Mouse (Mus musculus) kidney, postnatal 0 days (tissue): Measurements from ENCODE around the gene Rps6kc1. TPM values are rescaled to one million over a fixed set of nuclear protein-coding genes. Genes with fewer than 3 reads are reported as not detected.

ENCODE experiments used
- ATAC-seq: fragments of 200-750 bp; cut with Nextera tagmentation; replicated peaks from 2 replicates; pipeline ENCODE4 v1.8.0; 2017; ENCODE audit warnings: low read depth, moderate number of reproducible peaks, moderate TSS enrichment, moderate library complexity; ENCODE audit not compliant: low FRiP score
- DNase-seq: peaks from one replicate; pipeline ENCODE4 v3.0.0-alpha.2; 2016; ENCODE audit warnings: low spot score
- H3K27ac ChIP-seq: fragments of 300-500 bp; sonication (generic); 2 replicates; pipeline ENCODE4 v1.5.1; 2014; ENCODE audit warnings: mild to moderate bottlenecking
- H3K27me3 ChIP-seq: fragments of 300-500 bp; sonication (generic); 2 replicates; pipeline ENCODE4 v1.6.1; 2014; ENCODE audit warnings: low read length, mixed read lengths; ENCODE audit not compliant: insufficient read depth
- H3K36me3 ChIP-seq: fragments of 300-500 bp; sonication (generic); 2 replicates; pipeline ENCODE4 v1.6.1; 2014; ENCODE audit warnings: low read length, mixed read lengths; ENCODE audit not compliant: insufficient read depth
- H3K4me1 ChIP-seq: fragments of 300-500 bp; sonication (generic); replicated peaks from 2 replicates; pipeline ENCODE4 v1.6.1; 2014; ENCODE audit warnings: antibody characterized with exemption, low read length, mixed read lengths; ENCODE audit not compliant: insufficient read depth
- H3K4me2 ChIP-seq: fragments of 300-500 bp; sonication (generic); 2 replicates; pipeline ENCODE4 v1.6.1; 2014; ENCODE audit warnings: mild to moderate bottlenecking, low read length, moderate library complexity, mixed read lengths
- H3K4me3 ChIP-seq: fragments of 300-500 bp; sonication (generic); replicated peaks from 2 replicates; pipeline ENCODE4 v1.5.1; 2014; ENCODE audit warnings: low read depth, low read length
- H3K9ac ChIP-seq: fragments of 300-500 bp; sonication (generic); 2 replicates; pipeline ENCODE4 v1.6.1; 2014; ENCODE audit warnings: low read depth, low read length
- H3K9me3 ChIP-seq: fragments of 300-500 bp; sonication (generic); replicated peaks from 2 replicates; pipeline ENCODE4 v1.6.1; 2016; ENCODE audit warnings: low read length, inconsistent platforms, mixed read lengths
- CTCF ChIP-seq: IDR thresholded peaks from 2 replicates; pipeline ENCODE4 v1.5.1; 2016; ENCODE audit warnings: antibody characterized with exemption, low read depth, mild to moderate bottlenecking, moderate library complexity
- WGBS: fragments of 180-500 bp; shearing (Covaris S2); extraction: QIAGEN DNeasy Blood & Tissue Kit; methylation state at CpG from one replicate; pipeline ENCODE4 v1.1.7; 2014; 5-methylcytosine and 5-hydroxymethylcytosine counted together
- polyA plus RNA-seq: library from polyadenylated mRNA; unstranded; fragments of >200 nt; fragmentation: Nextera tagmentation; extraction: Ambion mirVana; gene quantifications from 2 replicates; pipeline ENCODE4 v1.2.1, GENCODE M21; 2015

Rps6kc1 gene
- polyA plus RNA-seq, 1 experiment from 2014 or later: 10.2 TPM

- ATAC-seq: no peak
- no peaks in the 10 kb centered on the region for H3K36me3 ChIP-seq
- TF ChIP-seq CTCF: no peak
- DNase-seq: no peak
- 76% methylated on average over 1 of the region's 1 CpGs for WGBS
- H3K27ac ChIP-seq: no peak overlapping the region
- H3K4me3 ChIP-seq: no peak overlapping the region
- H3K9ac ChIP-seq: no peak overlapping the region
- no peaks in the 10 kb centered on the region for H3K27me3 ChIP-seq
- H3K4me1 ChIP-seq: peaks cover 8% of the 10 kb centered on the region; the same call in 1 of the 2 replicates
- no peak overlapping the region for H3K4me2 ChIP-seq
- H3K9me3 ChIP-seq: no peaks in the 10 kb centered on the region
These were observed 143.3 kb downstream of the Rps6kc1 start for GRCm38 (mm10) chr1:190768307-190768706.

DNA sequence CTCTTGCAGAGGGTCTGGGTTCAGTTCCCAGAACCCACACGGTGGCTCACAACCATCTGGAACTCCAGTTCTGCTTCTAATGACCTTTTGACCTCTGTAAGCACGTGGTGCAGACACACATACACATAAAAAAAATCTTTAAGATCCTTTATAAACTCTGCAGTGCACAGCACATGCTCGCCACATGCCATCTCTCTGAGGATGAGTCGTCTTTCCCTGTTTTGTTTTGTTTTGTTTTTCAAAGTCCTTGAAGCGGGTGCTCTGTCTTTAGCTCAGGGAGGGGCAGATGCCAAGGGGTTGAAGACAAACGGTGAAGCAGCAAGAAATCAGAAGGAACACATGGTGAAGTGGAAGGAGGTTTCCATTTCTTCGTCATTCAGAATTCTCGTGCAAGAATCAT lies 143.9 kb downstream of the Rps6kc1 start:
- Histone ChIP-seq H3K27ac (no peak overlapping the region), H3K4me2 (no peak overlapping the region), H3K9ac (no peak overlapping the region), H3K36me3 (no peaks in the 10 kb centered on the region), H3K4me1 (peaks cover 8% of the 10 kb centered on the region; the same call in 1 of the 2 replicates), H3K27me3 (no peaks in the 10 kb centered on the region), H3K4me3 (no peak overlapping the region), H3K9me3 (no peaks in the 10 kb centered on the region)
- no peak for DNase-seq
- no peak for ATAC-seq
- TF ChIP-seq CTCF: no peak
- 47% methylated on average over 8 of the region's 8 CpGs for WGBS

GRCm38 (mm10) chr1:190766800-190767199 lies 144.8 kb downstream of the Rps6kc1 start:
- DNase-seq (no peak), ATAC-seq (no peak)
- 88% methylated on average over 2 of the region's 2 CpGs for WGBS

GRCm38 (mm10) chr1:190763756-190764155 lies 147.8 kb downstream of the Rps6kc1 start:
- no peak for TF ChIP-seq CTCF
- H3K9ac ChIP-seq: no peak overlapping the region
- 81% methylated on average over 10 of the region's 10 CpGs for WGBS
- DNase-seq: no peak
- no peak for ATAC-seq
- H3K27me3 ChIP-seq: no peaks in the 10 kb centered on the region
- H3K4me1 ChIP-seq: no peaks in the 10 kb centered on the region
- H3K9me3 ChIP-seq: no peaks in the 10 kb centered on the region
- no peak overlapping the region for H3K4me2 ChIP-seq
- H3K27ac ChIP-seq: no peak overlapping the region
- H3K4me3 ChIP-seq: no peak overlapping the region
- H3K36me3 ChIP-seq: no peaks in the 10 kb centered on the region

More at GRCm38 (mm10) chr1:190766800-190767199, 144.8 kb downstream of the Rps6kc1 start:
- Histone ChIP-seq H3K4me3 (no peak overlapping the region), H3K9ac (no peak overlapping the region), H3K9me3 (no peaks in the 10 kb centered on the region), H3K27ac (no peak overlapping the region), H3K27me3 (no peaks in the 10 kb centered on the region), H3K4me2 (no peak overlapping the region), H3K4me1 (peaks cover 2% of the 10 kb centered on the region; the same call in 1 of the 2 replicates), H3K36me3 (no peaks in the 10 kb centered on the region)
- no peak for TF ChIP-seq CTCF

- Histone ChIP-seq H3K4me1 (no peaks in the 10 kb centered on the region), H3K9ac (no peak overlapping the region), H3K36me3 (no peaks in the 10 kb centered on the region), H3K27ac (no peak overlapping the region), H3K27me3 (no peaks in the 10 kb centered on the region), H3K4me3 (no peak overlapping the region), H3K9me3 (no peaks in the 10 kb centered on the region), H3K4me2 (no peak overlapping the region)
- TF ChIP-seq CTCF: peak; percentile 60
- peak; percentile 54 for DNase-seq
- WGBS: 35% methylated on average over 5 of the region's 5 CpGs
- ATAC-seq: no peak
These were observed 149.8 kb downstream of the Rps6kc1 start for GRCm38 (mm10) chr1:190761786-190762185.

DNA sequence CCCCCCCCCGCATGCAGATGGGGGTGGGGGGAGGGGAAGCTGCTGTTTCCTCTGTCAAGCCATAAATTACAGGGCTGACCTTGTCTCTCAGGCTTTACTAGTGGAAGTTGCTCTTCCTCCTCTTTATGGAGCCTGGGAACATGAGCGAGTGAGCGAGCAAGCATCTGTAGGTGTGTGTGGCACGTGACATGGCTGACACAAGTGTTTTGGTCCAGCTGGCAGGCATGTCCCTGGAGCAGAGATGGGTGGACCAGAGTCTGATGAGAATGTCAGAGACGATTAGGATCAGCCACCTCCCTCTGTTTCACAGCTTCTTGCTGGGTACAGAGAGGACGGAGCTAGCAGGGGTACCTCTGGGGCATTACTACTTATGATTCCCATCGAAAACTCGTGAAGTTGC lies 153.7 kb downstream of the Rps6kc1 start:
- H3K4me2 ChIP-seq: no peak overlapping the region
- no peaks in the 10 kb centered on the region for H3K36me3 ChIP-seq
- no peaks in the 10 kb centered on the region for H3K27me3 ChIP-seq
- 53% methylated on average over 8 of the region's 8 CpGs for WGBS
- DNase-seq (no peak), ATAC-seq (no peak)
- H3K27ac ChIP-seq: no peak overlapping the region
- H3K4me3 ChIP-seq: no peak overlapping the region
- H3K9me3 ChIP-seq: no peaks in the 10 kb centered on the region
- H3K9ac ChIP-seq: no peak overlapping the region
- H3K4me1 ChIP-seq: no peaks in the 10 kb centered on the region
- TF ChIP-seq CTCF: no peak
